Mouse (Mus musculus) small intestine, adult 2 months (tissue): ENCODE measurements around the gene Higd1b.

Experiments
- CTCF ChIP-seq: fragments of 200-500 bp; IDR thresholded peaks from 2 replicates; pipeline ENCODE4 v1.5.1; 2012; ENCODE audit warnings: low read depth, mild to moderate bottlenecking, control low read depth, inconsistent platforms, low read length, moderate library complexity, mixed read lengths; ENCODE audit not compliant: insufficient replicate concordance, insufficient read length; ENCODE audit errors: extremely low read depth
- POLR2A ChIP-seq: fragments of 200-500 bp; IDR thresholded peaks from 2 replicates; pipeline ENCODE4 v1.6.1; 2012; ENCODE audit warnings: low read depth, mild to moderate bottlenecking, control low read depth, inconsistent platforms, low read length, moderate library complexity

DNA sequence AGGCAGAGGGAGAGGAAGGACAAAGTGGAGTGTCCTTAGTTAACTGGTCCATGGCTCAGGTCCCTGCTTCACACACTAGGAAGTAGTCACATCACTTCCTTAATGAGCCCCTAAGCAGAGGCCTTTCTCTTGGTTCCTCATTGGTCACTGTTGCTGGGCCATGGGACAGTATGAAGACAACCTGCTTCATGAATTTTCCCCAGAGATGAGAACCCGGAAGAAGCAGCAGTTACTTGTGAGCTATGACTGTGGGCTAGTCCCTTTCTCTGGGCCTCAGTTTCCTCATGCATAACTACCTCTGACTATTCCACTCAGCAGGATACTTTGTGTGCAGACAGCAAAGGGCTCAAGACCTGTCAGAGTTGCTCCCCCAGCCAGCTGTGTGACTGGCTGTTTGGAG lies 1.7 kb downstream of the Higd1b start:
- no peak for TF ChIP-seq CTCF
- TF ChIP-seq POLR2A = no peak
